Mouse (Mus musculus): ENCODE data around the gene Nfx1. TPM values are rescaled to one million over a fixed set of nuclear protein-coding genes. Genes with fewer than 3 reads are reported as not detected.
A peak's percentile ranks its signal among the peaks of the same experiment; 100 is the strongest.
"Not testable (repeated sequence)": the region's sequence is repeated elsewhere in the genome, so short reads cannot be mapped to it uniquely, and the experiment has no call there.

Nfx1 gene
- total RNA-seq (2014; rRNA removed), result 51.9 and 58.6 TPM in 2 replicates
- 63.8 and 66.0 TPM in 2 replicates for polyA plus RNA-seq (2015; fragmentation: Nextera tagmentation; extraction: Ambion mirVana)

DNA sequence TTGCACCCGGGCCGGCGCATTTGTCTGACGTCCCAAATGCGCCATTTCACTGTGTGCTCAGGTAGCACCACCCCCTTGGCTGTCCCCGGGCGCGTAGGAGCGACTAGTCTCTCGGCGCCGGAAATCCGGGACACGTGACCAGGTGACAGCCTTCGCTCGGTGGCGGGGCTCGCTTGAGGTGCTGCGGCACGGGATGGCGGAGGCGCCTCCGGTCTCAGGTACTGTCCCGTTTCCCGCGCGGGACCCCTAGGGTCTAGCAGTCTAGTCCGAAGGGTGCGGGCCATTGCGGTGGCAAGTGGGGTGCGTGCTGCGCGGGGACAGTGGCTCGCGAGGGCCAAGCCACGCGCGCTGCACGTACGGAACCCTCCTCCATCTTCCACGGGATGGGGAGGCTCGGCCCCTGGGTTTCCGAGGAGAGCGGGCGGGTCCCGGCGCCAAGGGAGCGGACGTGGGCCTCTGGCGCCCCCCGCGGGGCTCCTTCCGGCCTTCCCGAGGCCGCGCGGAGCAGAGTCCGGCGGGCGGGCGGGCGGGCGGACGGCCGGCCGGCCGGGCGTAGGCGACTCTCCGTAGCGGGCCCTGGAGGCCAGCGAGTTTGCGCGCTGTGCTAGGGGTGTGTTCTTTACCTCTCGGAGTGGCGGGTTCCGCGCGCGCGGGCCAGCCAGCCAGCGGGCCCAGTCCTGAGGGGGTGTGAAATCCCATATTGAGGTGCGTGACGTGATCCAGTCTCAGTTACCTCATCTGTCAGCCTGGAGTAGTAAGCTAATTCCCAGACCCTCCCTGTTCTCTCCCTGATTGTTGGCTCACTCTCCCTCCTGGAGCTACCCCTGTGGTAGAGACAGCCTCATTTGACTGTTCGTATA lies at the start of gene Nfx1:
Gene Nfx1 (plus strand): TSS at position 65 of the 860 bp plus-strand sequence.
- H3K36me3 ChIP-seq (ENCODE audit: insufficient read depth, low read length), result peaks cover 8% of the 10 kb centered on the region; the same call in 1 of the 2 replicates
- H3K27me3 ChIP-seq (ENCODE audit: insufficient read depth, low read length), result no peaks in the 10 kb centered on the region
- H3K4me2 ChIP-seq (ENCODE audit: low read depth, low read length), result peak within 1 kb of the TSS; percentile 72
- under 1% methylated on average over 83 of the region's 85 CpGs for WGBS
- peak; percentile 96 for ATAC-seq
- DNase-seq (ENCODE audit: low spot score), result peak; percentile 99
- H3K9me3 ChIP-seq (ENCODE audit: low read length), result no peaks in the 10 kb centered on the region
- no peaks in the 10 kb centered on the region for H3K4me1 ChIP-seq (ENCODE audit: insufficient read depth, low read length)
- peak within 1 kb of the TSS; percentile 79 for H3K4me3 ChIP-seq (ENCODE audit: low read length)
- H3K9ac ChIP-seq (replicated peaks; ENCODE audit: low read length), result peak within 1 kb of the TSS; percentile 81
- no peak for TF ChIP-seq CTCF (IDR thresholded peaks at IDR 0.05; ENCODE audit: low read depth)
- peak within 1 kb of the TSS; percentile 92 for H3K27ac ChIP-seq

DNA sequence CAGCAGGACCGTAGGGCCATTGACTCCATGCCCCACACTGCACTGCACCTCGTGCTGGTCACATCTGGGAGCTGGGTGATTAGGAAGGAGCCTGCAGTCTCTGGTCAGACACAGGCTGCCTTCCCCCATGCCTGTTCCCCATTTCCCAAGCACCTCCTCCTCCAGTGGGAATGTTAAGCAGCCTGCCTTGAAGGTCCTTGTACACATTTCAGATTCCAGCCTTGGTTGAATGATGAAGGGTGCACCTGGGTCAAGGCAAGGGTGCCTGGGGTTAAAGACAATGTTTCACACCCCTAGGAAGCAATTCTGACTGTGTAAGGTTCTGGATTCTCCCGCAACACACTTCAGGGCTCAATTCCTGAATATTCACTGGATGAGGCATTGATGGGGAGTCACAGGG lies 49.4 kb upstream of the Nfx1 start:
- WGBS, result 68% methylated on average over 3 of the region's 3 CpGs
- H3K4me1 ChIP-seq (ENCODE audit: insufficient read depth, low read length), result no peaks in the 10 kb centered on the region
- no peaks in the 10 kb centered on the region for H3K9me3 ChIP-seq (ENCODE audit: low read length)

DNA sequence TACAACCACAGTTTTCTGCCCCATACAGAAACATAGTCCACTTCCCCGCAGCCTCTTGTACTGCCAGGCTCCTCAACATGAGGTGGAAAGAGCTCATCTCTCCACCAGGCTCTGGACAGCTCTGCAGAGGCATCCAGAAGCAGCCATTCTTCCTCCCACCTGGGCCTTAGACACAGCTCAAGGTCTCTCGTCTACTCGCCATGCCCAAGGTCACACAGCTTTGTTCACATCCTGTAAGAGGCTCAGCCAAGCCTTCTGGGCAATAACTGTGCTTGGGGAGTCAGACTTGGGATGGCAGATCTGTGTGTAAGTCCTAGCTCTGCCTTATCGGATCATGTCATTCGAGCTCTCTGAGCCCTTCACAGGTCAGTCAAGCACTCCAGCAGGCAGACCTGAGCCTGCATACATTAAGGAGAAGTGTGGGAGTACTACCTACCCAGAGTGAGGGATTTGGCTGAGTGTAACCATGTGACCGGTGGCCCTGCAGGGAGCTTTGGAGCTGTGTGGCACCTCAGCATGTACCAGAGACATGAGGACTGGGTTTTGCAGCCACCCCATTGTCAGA lies 47.5 kb upstream of the Nfx1 start:
- Histone ChIP-seq H3K4me1 (ENCODE audit: insufficient read depth, low read length) (no peaks in the 10 kb centered on the region), H3K4me3 (ENCODE audit: low read length) (no peak overlapping the region), H3K4me2 (ENCODE audit: low read depth, low read length) (no peak overlapping the region), H3K9me3 (ENCODE audit: low read length) (no peaks in the 10 kb centered on the region), H3K36me3 (ENCODE audit: insufficient read depth, low read length) (no peaks in the 10 kb centered on the region), H3K9ac (replicated peaks; ENCODE audit: low read length) (no peak overlapping the region), H3K27ac (no peak overlapping the region), H3K27me3 (ENCODE audit: insufficient read depth, low read length) (no peaks in the 10 kb centered on the region)
- ATAC-seq (no peak), DNase-seq (ENCODE audit: low spot score) (no peak)
- 77% methylated on average over 6 of the region's 6 CpGs for WGBS
- no peak for TF ChIP-seq CTCF (IDR thresholded peaks at IDR 0.05; ENCODE audit: low read depth)

More for the DNA sequence above, 49.4 kb upstream of the Nfx1 start:
- Histone ChIP-seq H3K4me2 (ENCODE audit: low read depth, low read length) (no peak overlapping the region), H3K9ac (replicated peaks; ENCODE audit: low read length) (no peak overlapping the region), H3K27me3 (ENCODE audit: insufficient read depth, low read length) (no peaks in the 10 kb centered on the region), H3K4me3 (ENCODE audit: low read length) (no peak overlapping the region), H3K36me3 (ENCODE audit: insufficient read depth, low read length) (no peaks in the 10 kb centered on the region), H3K27ac (no peak overlapping the region)
- TF ChIP-seq CTCF (IDR thresholded peaks at IDR 0.05; ENCODE audit: low read depth), result no peak
- ATAC-seq (no peak), DNase-seq (ENCODE audit: low spot score) (no peak)

DNA sequence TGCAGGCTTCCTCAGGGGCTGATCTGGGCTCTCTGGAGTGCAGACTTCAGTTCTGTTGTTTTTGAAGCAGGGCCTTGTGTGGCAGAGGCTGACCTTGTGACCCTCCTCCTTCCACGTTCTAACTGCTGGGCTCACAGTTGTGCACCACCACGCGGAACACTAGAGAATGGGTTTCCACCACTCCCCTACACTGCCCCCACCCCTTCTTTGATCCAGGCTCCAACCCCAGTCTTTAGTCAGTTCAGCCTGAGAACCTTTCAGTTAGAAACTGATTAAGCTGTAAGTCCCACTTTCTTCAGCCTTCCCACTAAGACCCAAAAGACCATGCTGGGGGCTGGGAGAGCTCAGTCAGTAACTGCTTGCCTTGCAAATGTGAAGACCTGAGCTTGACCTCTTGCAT lies 45.1 kb upstream of the Nfx1 start:
- DNase-seq (ENCODE audit: low spot score), result no peak
- no peak overlapping the region for H3K4me3 ChIP-seq (ENCODE audit: low read length)
- no peaks in the 10 kb centered on the region for H3K27me3 ChIP-seq (ENCODE audit: insufficient read depth, low read length)
- no peak for ATAC-seq
- no peak for TF ChIP-seq CTCF (IDR thresholded peaks at IDR 0.05; ENCODE audit: low read depth)
- no peaks in the 10 kb centered on the region for H3K9me3 ChIP-seq (ENCODE audit: low read length)
- WGBS, result 29% methylated on average over 3 of the region's 3 CpGs
- no peaks in the 10 kb centered on the region for H3K4me1 ChIP-seq (ENCODE audit: insufficient read depth, low read length)
- no peaks in the 10 kb centered on the region for H3K36me3 ChIP-seq (ENCODE audit: insufficient read depth, low read length)
- H3K27ac ChIP-seq, result no peak overlapping the region
- no peak overlapping the region for H3K4me2 ChIP-seq (ENCODE audit: low read depth, low read length)
- H3K9ac ChIP-seq (replicated peaks; ENCODE audit: low read length), result no peak overlapping the region

DNA sequence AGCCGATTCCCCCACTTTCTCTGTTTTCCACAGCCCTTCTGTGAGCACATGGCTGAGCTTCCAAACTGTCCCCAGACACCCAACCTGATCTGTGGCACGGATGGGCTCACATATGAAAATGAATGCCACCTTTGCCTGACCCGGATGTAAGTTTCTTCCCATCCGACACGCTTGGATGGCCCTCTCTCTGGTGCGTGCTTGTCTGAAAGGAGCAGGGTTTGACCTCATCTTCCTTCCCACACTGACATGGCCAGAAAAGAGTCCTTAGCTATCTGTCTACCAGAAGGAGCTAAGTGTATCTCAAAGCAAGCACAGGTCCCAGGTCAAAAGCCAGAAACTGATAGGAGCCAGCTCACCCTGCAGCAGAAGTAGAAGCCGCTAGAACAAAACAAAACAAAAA lies 41.7 kb upstream of the Nfx1 start:
- Histone ChIP-seq H3K27me3 (ENCODE audit: insufficient read depth, low read length) (no peaks in the 10 kb centered on the region), H3K4me1 (ENCODE audit: insufficient read depth, low read length) (no peaks in the 10 kb centered on the region), H3K4me2 (ENCODE audit: low read depth, low read length) (no peak overlapping the region), H3K4me3 (ENCODE audit: low read length) (no peak overlapping the region), H3K36me3 (ENCODE audit: insufficient read depth, low read length) (no peaks in the 10 kb centered on the region), H3K9ac (replicated peaks; ENCODE audit: low read length) (no peak overlapping the region), H3K27ac (no peak overlapping the region), H3K9me3 (ENCODE audit: low read length) (no peaks in the 10 kb centered on the region)
- ATAC-seq (no peak), DNase-seq (ENCODE audit: low spot score) (no peak)
- TF ChIP-seq CTCF (IDR thresholded peaks at IDR 0.05; ENCODE audit: low read depth), result no peak
- WGBS, result 83% methylated on average over 7 of the region's 7 CpGs

DNA sequence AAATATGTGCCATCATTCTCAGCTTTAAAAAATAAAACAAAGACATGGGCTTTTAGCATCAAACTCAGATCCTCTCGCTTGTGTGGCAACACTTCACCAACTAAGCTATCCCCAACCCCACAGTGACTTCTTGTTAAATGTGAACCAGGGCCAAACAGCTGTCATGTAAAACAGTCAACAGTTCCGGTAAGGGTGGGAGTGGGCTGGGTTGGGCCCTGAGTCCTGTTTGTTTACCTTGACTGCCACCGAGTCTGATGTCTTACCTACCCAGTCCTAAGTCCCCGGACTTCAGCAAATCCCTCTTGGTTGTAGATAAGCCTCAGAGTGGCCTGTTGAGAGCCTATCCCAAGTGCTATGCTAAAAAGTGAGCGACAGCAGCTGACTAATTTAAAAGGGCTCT lies 37.0 kb upstream of the Nfx1 start:
- H3K4me2 ChIP-seq (ENCODE audit: low read depth, low read length), result no peak overlapping the region
- H3K27me3 ChIP-seq (ENCODE audit: insufficient read depth, low read length), result no peaks in the 10 kb centered on the region
- H3K36me3 ChIP-seq (ENCODE audit: insufficient read depth, low read length), result peaks cover 12% of the 10 kb centered on the region
- H3K27ac ChIP-seq, result no peak overlapping the region
- DNase-seq (ENCODE audit: low spot score), result no peak
- no peak overlapping the region for H3K9ac ChIP-seq (replicated peaks; ENCODE audit: low read length)
- ATAC-seq, result no peak
- no peak for TF ChIP-seq CTCF (IDR thresholded peaks at IDR 0.05; ENCODE audit: low read depth)
- no peak overlapping the region for H3K4me3 ChIP-seq (ENCODE audit: low read length)
- H3K4me1 ChIP-seq (ENCODE audit: insufficient read depth, low read length), result no peaks in the 10 kb centered on the region
- H3K9me3 ChIP-seq (ENCODE audit: low read length), result no peaks in the 10 kb centered on the region
- WGBS, result 93% methylated on average over 5 of the region's 5 CpGs

DNA sequence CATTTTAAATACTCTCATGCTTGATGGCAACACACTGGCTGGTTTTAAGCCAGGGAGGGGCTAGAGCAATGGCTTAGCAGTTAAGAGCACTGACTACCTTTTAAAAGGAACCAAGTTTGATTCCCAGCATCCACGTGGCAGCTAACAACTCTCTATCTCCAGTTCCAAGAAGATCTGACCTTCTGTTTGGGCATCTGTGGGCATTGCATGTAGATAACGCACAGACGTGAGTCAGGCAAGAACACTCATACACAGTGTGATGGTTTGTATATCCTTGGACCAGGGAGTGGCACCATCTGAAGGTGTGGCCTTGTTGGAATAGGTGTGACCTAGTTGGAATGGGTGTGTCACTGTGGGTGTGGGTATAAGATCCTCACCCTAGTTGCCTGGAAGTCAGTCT lies 36.3 kb upstream of the Nfx1 start:
- H3K27ac ChIP-seq; H3K9me3 ChIP-seq (ENCODE audit: low read length); H3K4me3 ChIP-seq (ENCODE audit: low read length); ATAC-seq; DNase-seq (ENCODE audit: low spot score); H3K4me2 ChIP-seq (ENCODE audit: low read depth, low read length); H3K9ac ChIP-seq (replicated peaks; ENCODE audit: low read length); H3K27me3 ChIP-seq (ENCODE audit: insufficient read depth, low read length); H3K4me1 ChIP-seq (ENCODE audit: insufficient read depth, low read length): not testable (repeated sequence)
- H3K36me3 ChIP-seq (ENCODE audit: insufficient read depth, low read length), result peaks cover 18% of the 10 kb centered on the region
- 93% methylated on average over 3 of the region's 3 CpGs for WGBS
